Mouse (Mus musculus) embryonic fibroblast, embryonic 13.5 days (primary cell): ENCODE results near the gene Ube2j2.

ENCODE experiments used
- CTCF ChIP-seq: IDR thresholded peaks from 2 replicates; pipeline ENCODE4 v1.5.1; 2011; ENCODE audit warnings: mild to moderate bottlenecking, control low read depth, low read length, moderate library complexity, borderline replicate concordance; ENCODE audit not compliant: insufficient read depth
- POLR2A ChIP-seq: IDR thresholded peaks from 2 replicates; pipeline ENCODE4 v1.6.1; 2011; ENCODE audit warnings: low read depth, mild to moderate bottlenecking, control low read depth, low read length, moderate library complexity

GRCm38 (mm10) chr4:155905634-155906033 lies 38.0 kb upstream of the Ube2j2 start:
- TF ChIP-seq CTCF (no peak), POLR2A (no peak)
